Mouse (Mus musculus) yolk sac, embryonic 10.5 days (tissue): ENCODE measurements around the gene Tecta.

Experiments used
- DNase-seq: peaks from one replicate; pipeline ENCODE4 v3.0.0-alpha.2; 2017; ENCODE audit warnings: low spot score

Tecta gene

DNA sequence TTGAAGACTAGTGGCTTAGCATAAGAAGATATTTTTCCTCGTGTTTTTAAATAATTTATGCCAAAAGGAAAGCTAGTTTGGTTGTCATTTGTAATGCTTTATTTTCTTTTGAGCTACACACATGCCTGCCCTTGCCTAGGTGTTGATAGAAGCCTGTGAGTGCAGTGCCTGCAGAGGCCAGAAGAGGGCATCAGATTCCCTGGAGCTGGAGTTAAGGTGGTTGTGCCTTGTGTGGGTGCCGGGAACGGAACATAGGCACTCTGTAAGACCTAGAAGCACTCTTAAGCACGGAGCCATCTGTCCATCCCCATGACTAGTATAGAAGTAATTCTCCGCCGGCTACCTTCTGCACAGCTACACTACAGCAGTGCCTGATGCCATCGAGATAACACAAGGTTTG lies 79.1 kb downstream of the Tecta start:
- DNase-seq = no peak

DNA sequence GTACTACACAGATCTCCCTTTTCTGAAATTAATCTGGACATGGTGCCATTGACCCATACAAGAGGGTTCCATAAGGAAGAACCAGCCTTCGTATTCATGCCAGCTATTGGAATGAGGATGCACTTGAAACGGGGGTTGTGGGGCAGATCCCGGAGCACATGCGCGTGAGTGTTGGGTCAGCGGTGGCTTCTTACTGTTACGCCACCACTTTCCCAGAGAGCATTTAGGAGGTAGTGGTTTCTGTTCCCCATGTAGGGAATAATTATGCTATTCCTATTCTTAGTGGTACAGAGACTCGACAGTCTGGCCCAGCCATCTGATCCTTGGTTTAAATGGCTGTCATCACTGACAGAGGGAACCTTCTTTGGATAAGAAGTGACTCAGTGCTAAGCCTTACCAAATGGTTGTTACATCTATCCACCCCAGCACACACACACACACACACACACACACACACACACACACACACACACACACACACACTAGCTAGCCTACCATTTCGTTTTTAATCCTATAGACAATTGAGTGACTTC lies 81.2 kb downstream of the Tecta start:
- no peak for DNase-seq

DNA sequence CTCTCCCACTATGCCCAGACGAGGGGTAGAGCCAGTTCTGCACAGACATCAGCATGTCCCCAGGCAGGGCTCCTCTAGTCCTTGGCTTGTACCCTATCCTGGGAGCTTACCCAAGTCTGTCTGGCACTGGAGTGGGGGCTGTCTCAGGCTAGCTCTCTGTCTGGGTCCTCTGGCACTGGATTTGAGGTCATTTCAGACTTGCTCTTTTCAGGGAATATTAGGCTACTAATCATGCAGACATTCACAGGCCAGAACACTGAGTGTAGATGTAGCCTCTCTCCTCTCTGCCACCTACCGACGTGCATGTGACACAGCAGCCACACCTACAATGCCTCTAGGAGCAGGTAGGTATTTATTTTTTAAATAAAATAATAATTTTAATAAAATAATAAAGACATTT lies 82.4 kb downstream of the Tecta start:
- DNase-seq = no peak

DNA sequence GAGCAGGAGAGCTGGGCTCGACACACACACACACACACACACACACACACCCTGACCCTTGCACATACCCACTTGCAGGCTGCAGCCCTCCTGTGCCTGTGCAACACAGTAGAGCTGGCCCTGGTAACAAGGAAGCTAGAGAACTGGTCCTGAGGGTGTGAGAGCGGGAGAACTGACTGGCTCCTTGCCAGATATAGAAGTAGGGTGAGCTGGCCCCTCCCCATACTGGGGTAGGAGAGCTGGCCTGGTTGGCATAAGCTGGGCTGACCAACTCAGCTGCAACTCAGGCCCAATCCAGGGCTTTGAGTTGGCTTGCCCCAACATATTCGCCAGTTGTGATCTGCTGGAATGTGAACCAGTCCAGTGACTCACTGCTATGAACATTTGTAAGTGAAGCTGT lies 83.9 kb downstream of the Tecta start:
- no peak for DNase-seq

DNA sequence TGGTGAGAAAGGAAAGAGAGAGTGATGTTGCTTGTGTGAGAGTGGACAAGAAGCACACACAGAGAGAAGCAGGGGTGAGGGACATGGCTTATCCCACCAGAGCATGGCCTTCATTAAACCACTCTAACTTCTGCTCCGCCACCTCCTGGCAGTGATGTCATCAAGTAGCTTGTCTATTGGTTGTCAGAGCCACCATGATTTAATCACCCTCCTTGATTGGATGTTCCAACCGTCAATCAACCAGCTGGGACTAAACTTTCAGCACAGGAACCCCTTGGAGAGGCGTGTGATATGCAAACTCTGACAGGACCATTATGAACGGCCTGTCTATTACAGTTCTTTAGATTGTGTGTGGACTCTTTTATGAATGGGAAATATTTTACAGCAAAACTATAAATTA lies 84.8 kb downstream of the Tecta start:
- peak; percentile 5 for DNase-seq

DNA sequence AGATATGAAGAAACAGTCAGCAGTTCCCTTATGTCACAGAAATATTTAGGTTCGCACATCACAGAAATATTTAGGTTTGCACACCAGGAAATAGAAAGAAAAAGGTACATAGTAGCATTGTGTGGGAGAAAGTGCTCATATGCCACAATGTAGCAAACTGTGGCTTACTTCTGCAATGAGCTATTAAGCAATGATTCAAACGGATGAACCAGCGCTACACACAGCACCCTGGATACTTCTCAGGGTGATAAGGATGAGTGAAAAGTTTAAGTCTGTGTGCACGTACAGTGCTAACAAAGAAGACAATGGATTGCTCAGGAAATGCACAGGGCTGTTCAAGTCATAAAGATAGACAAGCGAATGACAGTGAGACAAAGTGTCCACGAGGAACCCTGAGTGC lies 85.3 kb downstream of the Tecta start:
- no peak for DNase-seq

DNA sequence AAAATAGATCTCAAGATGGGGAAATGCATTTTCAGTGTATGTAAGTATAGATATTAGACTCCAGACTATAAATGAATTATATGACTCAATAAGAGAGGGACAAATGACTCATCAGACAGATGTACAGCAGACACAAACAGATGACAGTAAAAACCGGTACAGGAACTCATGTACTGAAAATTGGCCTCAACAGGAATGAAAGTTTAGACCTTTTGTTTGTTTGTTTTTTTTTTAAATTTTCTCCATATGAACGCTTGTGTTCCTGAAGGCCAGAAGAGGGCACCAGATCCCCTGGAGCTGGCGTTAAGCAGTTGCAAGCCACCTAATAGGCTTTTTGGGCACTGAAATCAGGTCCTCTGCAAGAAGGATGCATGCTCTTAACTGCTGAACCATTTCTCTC lies 85.9 kb downstream of the Tecta start:
- DNase-seq = no peak

DNA sequence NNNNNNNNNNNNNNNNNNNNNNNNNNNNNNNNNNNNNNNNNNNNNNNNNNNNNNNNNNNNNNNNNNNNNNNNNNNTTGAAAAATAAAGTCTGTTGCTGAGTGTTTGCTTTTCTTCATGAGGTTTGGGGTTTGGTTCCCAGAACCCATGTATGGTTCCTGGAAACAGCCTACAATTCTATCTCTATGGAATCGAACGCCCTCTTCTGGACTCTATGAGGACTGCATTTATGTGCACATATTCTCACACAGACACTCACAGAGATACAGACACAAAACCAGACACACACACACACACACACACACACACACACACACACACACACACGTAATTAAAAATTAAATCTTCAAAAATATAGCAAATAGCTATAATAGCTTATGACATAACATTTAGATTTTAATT lies 88.4 kb downstream of the Tecta start:
- DNase-seq = no peak

DNA sequence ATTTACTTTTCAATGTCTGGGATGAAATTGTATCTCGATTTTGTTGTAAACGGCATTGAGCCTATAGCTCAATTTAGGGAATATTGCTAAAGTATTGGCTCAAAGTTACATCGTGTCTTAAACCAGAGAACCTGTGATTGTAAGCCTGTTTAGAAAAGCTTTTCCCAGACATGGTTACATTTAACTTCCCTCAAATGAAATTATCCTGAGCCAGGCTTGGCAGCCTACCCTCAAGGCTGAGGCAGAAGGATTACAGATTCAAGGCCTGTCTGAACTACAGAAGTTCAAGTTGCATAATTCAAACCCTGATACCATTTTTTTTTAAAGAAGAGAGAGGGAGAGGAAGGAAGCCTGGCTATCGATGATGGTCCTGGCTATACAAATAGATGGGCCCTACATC lies 95.8 kb downstream of the Tecta start:
- DNase-seq = no peak

DNA sequence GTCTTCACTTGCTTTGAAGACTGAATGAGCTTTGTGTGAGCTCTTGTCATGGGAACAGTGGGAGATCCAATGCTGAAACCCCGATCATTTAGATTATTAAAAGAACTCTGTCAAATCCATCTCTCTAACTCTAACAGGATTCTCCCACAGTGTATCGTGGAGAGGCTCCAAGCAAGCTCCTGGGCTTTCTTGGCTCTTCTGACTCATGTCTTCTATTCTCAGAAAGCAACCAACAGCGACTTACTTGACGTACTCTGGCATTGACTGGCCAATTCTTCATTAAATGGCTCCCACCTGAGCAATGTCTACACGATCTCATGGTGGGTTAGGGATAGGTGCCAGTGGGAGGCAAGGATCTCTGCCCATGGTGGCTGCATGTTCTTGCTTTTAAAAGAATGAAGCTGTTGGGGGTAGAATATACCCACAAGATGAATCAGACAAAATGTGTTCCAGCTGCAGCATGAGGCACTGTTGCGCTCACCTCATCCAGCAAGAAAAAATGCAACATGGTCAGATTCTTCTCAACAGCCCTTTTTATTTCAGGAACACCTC lies 98.6 kb downstream of the Tecta start:
- no peak for DNase-seq

DNA sequence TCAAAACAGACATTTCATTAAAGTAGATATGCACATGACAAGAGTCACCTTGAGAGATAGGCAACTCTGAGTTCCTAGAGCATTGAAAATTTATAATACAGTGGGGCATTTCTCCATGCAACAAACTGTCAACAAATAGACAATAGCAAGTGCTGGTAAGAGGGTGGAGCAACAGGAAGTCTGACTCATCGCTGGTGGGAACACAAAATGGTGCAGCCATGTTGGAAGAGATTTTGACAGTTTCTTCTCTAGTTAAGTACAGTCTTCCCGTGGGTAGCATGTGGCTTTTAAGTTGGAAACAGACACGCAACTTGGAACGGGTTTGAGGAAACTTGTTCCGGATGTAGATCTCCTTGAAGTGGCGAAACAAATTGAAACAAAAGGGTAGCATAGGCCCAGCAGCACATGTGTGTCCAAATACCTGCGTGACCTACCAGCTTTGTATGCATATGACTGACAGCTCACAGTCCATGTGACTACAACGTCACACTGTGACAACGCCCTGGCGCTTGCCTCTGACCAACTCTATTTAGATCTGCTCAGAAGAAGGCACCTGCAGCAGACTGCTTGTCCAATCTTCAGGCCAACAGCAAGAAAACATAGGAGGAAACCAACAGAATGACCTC lies 103.3 kb downstream of the Tecta start:
- DNase-seq = no peak

DNA sequence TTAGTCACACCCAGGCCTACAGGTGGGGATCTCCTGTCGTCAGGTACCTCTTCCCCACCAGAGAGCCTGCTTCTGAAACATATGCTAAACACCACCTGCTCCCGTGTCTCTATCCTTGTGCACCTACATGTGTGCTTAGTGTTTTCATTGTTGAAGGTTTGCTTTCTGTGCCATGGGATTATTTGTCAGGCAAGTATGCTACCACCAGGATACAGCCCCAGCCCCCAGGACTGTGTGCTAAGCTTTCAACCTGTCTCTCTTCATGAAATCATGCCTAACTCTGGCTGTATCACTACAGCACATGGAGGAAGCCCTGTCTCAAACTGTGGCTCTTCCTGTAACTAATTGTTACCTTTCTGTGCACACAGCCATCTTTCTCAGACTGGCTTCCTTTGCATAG lies 105.6 kb downstream of the Tecta start:
- DNase-seq = no peak

DNA sequence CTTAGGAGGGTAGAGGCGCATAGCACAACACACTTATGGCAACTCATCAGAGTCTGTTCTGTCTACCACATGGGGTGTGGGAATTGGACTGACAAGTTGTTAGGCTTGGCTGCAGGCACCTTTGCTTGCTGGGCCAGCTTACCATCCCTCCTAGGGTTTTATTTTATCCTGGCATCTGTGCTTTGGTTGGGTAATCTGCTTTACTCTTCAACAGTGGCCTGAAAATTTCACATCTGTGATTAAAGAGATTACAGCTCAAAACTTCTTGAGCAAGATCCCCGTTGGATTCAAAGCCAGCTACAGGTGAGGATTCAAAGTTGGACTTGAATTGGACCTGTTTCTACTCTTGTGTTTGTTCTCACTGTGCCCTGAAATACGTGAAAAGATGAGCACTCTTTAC lies 106.1 kb downstream of the Tecta start:
- DNase-seq = no peak

DNA sequence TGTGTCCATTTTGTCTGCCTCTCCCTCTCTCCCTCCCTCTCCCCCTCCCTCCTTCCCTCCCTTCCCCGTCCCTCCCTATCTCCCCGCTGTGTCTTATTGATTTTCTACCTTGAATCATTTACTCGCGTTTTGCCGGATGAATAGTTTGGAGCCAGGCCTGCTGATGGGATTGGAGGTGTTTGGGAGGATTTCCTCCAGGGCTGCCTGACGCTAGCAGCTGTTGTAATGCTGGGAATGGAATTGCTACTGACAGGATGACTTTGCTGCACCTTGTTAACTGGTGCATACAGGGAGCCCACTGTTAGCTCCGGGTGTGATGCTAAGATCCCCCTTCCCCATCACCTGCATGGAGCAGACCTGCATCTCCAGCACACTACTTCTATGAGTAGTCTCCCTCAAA lies 106.7 kb downstream of the Tecta start:
- DNase-seq = no peak

DNA sequence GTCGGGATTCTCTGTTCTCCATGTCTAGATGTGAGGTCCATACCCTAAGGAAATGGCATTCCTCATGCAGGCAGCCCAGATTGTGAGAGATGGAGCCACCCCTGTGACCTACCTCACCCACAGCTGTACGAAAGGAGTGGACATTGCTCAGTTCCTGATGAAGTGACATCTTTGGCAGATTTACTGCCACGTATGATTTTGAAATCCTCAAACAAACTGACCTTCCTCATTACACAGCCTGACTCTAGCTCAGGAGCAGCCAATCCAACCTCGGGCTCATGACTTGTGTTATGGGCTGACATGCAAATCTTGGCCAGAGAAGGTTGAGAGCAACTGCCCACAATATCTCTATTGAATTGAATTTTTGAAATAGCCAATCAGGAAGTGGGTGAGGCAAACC lies 120.1 kb downstream of the Tecta start:
- DNase-seq = no peak
